Mouse (Mus musculus) midbrain, embryonic 15.5 days (tissue): ENCODE results near the gene Lrfn2. TPM values are rescaled to one million over a fixed set of nuclear protein-coding genes. Genes with fewer than 3 reads are reported as not detected.

Experiments
- ATAC-seq: fragments of 200-750 bp; cut with Nextera tagmentation; replicated peaks from 2 replicates; pipeline ENCODE4 v1.8.0; 2017; ENCODE audit warnings: moderate TSS enrichment
- H3K27ac ChIP-seq: fragments of 300-500 bp; sonication (generic); 2 replicates; pipeline ENCODE4 v1.5.1; 2015; ENCODE audit warnings: mild to moderate bottlenecking, inconsistent platforms
- H3K27me3 ChIP-seq: fragments of 300-500 bp; sonication (generic); replicated peaks from 2 replicates; pipeline ENCODE4 v1.6.1; 2015; ENCODE audit warnings: inconsistent platforms
- H3K36me3 ChIP-seq: fragments of 300-500 bp; sonication (generic); replicated peaks from 2 replicates; pipeline ENCODE4 v1.6.1; 2015; ENCODE audit warnings: inconsistent platforms
- H3K4me1 ChIP-seq: fragments of 300-500 bp; sonication (generic); 2 replicates; pipeline ENCODE4 v1.6.1; 2015; ENCODE audit warnings: inconsistent platforms
- H3K4me2 ChIP-seq: fragments of 300-500 bp; sonication (generic); 2 replicates; pipeline ENCODE4 v1.6.1; 2015; ENCODE audit warnings: inconsistent platforms, mild to moderate bottlenecking, moderate library complexity
- H3K4me3 ChIP-seq: fragments of 300-500 bp; sonication (generic); 2 replicates; pipeline ENCODE4 v1.5.1; 2015; ENCODE audit warnings: mild to moderate bottlenecking, inconsistent platforms
- H3K9ac ChIP-seq: fragments of 300-500 bp; sonication (generic); 2 replicates; pipeline ENCODE4 v1.6.1; 2015; ENCODE audit warnings: mild to moderate bottlenecking, inconsistent platforms
- H3K9me3 ChIP-seq: fragments of 300-500 bp; sonication (generic); 2 replicates; pipeline ENCODE4 v1.6.1; 2016; ENCODE audit warnings: inconsistent platforms
- WGBS: fragments of 180-500 bp; shearing (Covaris S2); methylation state at CpG from one replicate; pipeline ENCODE4 v1.1.7; 2015; ENCODE audit warnings: mixed read lengths; 5-methylcytosine and 5-hydroxymethylcytosine counted together
- polyA plus RNA-seq: library from polyadenylated mRNA; unstranded; fragments of >200 nt; fragmentation: Nextera tagmentation; extraction: Ambion mirVana; gene quantifications from 2 replicates; pipeline ENCODE4 v1.2.1, GENCODE M21; 2015

Gene Lrfn2
- polyA plus RNA-seq, 1 experiment from 2014 or later = 12.5 TPM

DNA sequence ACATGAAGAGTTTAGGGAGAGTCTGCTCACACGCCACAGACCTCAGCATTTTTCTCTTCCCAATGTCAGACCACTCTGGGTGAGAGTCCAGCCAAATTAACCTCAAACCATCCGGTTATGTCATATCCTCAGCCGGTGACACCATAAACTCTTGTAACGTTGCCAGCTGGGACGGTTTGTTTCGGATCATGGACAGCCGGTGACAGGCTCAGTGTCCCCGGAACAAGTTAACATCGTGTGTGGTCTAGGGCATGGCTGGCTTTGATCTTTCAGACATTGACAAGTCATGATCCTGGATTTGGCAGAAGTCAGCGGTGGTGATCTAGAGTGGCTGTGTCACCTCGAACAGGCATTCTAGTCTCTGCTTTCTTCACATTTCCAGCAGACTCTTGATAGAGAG, 119.1 kb downstream of the Lrfn2 start:
- Histone ChIP-seq H3K27ac (no peak overlapping the region), H3K4me1 (no peaks in the 10 kb centered on the region), H3K36me3 (no peaks in the 10 kb centered on the region), H3K9me3 (no peaks in the 10 kb centered on the region), H3K27me3 (no peaks in the 10 kb centered on the region), H3K4me3 (no peak overlapping the region), H3K9ac (no peak overlapping the region), H3K4me2 (no peak overlapping the region)
- ATAC-seq = no peak
- WGBS = 84% methylated on average over 11 of the region's 11 CpGs

GRCm38 (mm10) chr17:49061141-49061540, 129.0 kb downstream of the Lrfn2 start:
- H3K27me3 ChIP-seq = no peaks in the 10 kb centered on the region
- 83% methylated on average over 8 of the region's 8 CpGs for WGBS

GRCm38 (mm10) chr17:49063789-49064188, 131.6 kb downstream of the Lrfn2 start:
- Histone ChIP-seq H3K4me3 (no peak overlapping the region), H3K27ac (no peak overlapping the region), H3K9me3 (no peaks in the 10 kb centered on the region), H3K4me1 (peaks cover 6% of the 10 kb centered on the region), H3K36me3 (no peaks in the 10 kb centered on the region), H3K9ac (no peak overlapping the region), H3K4me2 (no peak overlapping the region), H3K27me3 (no peaks in the 10 kb centered on the region)
- WGBS = 34% methylated on average over 3 of the region's 3 CpGs
- 0 out of 2 replicates have a peak, but pooled peaks have one; percentile 9 for ATAC-seq

More at GRCm38 (mm10) chr17:49061141-49061540, 129.0 kb downstream of the Lrfn2 start:
- no peak for ATAC-seq
- no peaks in the 10 kb centered on the region for H3K36me3 ChIP-seq
- no peak overlapping the region for H3K4me2 ChIP-seq
- H3K27ac ChIP-seq = no peak overlapping the region
- no peak overlapping the region for H3K4me3 ChIP-seq
- H3K4me1 ChIP-seq = peaks cover 6% of the 10 kb centered on the region
- no peaks in the 10 kb centered on the region for H3K9me3 ChIP-seq
- H3K9ac ChIP-seq = no peak overlapping the region

DNA sequence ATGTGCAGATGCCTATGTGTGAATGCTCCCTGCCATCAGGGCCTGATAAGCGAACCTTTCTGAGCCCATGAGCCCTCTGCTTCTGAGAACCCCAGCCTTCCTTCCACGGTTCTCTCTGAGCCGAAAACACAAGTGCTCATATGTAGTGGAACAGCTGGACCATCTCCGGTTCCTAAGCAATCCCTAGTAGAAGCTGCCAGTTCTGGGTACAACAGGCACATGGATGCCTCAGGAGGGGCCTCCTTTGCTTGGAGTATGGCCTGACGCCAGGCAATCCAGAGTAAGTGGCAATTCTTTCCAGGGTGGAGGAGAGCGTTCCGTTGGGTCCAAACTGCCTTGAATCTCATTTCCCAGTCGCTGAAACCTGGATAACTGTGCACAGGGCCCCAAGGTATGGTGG, 132.3 kb downstream of the Lrfn2 start:
- Histone ChIP-seq H3K27ac (no peak overlapping the region), H3K27me3 (no peaks in the 10 kb centered on the region), H3K4me2 (no peak overlapping the region), H3K4me1 (peaks cover 6% of the 10 kb centered on the region), H3K36me3 (no peaks in the 10 kb centered on the region), H3K4me3 (no peak overlapping the region), H3K9me3 (no peaks in the 10 kb centered on the region), H3K9ac (no peak overlapping the region)
- WGBS = 79% methylated on average over 8 of the region's 8 CpGs
- ATAC-seq = no peak

DNA sequence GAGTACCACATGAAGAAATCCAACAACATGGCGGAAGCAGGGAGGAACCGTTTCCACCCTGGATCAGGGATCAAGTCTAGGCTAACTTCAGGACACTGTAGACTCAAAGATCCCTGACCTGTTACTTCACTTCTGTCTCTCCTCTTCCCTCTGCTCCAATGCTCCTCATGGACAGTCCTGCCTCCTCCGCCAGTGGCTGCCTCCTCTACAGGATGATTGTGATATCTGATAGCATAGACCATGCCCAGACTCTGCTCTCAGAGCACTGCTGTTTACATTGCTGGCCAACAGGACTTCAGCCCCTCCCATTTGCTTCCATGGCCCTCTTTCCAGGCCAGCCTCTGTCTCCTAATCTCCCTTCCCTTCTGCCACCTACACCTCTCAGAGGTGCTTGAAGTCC, 132.9 kb downstream of the Lrfn2 start:
- 93% methylated on average over 3 of the region's 3 CpGs for WGBS
- no peak overlapping the region for H3K27ac ChIP-seq
- no peak for ATAC-seq
- H3K4me2 ChIP-seq = no peak overlapping the region
- no peaks in the 10 kb centered on the region for H3K27me3 ChIP-seq
- no peak overlapping the region for H3K9ac ChIP-seq
- no peak overlapping the region for H3K4me3 ChIP-seq
- no peaks in the 10 kb centered on the region for H3K9me3 ChIP-seq
- peaks cover 6% of the 10 kb centered on the region for H3K4me1 ChIP-seq
- no peaks in the 10 kb centered on the region for H3K36me3 ChIP-seq

GRCm38 (mm10) chr17:49066748-49067147, 134.6 kb downstream of the Lrfn2 start:
- 63% methylated on average over 6 of the region's 6 CpGs for WGBS
- H3K36me3 ChIP-seq = no peaks in the 10 kb centered on the region
- no peak overlapping the region for H3K9ac ChIP-seq
- H3K27me3 ChIP-seq = no peaks in the 10 kb centered on the region
- no peak overlapping the region for H3K4me3 ChIP-seq
- no peaks in the 10 kb centered on the region for H3K9me3 ChIP-seq
- H3K27ac ChIP-seq = no peak overlapping the region
- H3K4me1 ChIP-seq = peaks cover 6% of the 10 kb centered on the region
- H3K4me2 ChIP-seq = no peak overlapping the region
- ATAC-seq = no peak

GRCm38 (mm10) chr17:49078168-49078567, 146.0 kb downstream of the Lrfn2 start:
- H3K27me3 ChIP-seq = no peaks in the 10 kb centered on the region
- peak; percentile 45; the same call in 1 of the 2 replicates for ATAC-seq

DNA sequence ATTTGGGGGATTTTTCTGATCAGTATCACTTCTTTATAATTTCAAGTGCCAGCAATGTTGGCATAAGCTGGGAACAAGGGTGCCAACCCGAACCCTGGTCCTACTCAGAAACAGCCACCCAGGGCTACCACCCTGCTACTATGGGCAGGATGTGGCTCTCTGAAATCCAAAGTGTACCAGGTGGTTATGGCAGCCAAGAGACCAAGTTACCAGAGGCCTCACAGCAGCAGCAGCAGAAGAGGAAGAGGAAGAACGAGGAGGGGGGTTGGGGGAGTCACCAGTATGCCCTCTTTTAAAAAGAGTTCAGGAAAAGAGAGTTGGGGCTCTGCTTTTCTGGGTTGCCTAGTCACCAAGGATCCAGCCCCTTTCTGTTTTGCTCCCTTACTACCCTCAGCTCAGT, 147.5 kb downstream of the Lrfn2 start:
- 53% methylated on average over 2 of the region's 2 CpGs for WGBS
- no peak for ATAC-seq

More at GRCm38 (mm10) chr17:49078168-49078567, 146.0 kb downstream of the Lrfn2 start:
- H3K27ac ChIP-seq = no peak overlapping the region
- H3K4me2 ChIP-seq = no peak overlapping the region
- H3K9me3 ChIP-seq = no peaks in the 10 kb centered on the region
- 49% methylated on average over 2 of the region's 2 CpGs for WGBS
- no peak overlapping the region for H3K9ac ChIP-seq
- H3K4me1 ChIP-seq = no peaks in the 10 kb centered on the region
- no peak overlapping the region for H3K4me3 ChIP-seq
- no peaks in the 10 kb centered on the region for H3K36me3 ChIP-seq

GRCm38 (mm10) chr17:49083594-49084380, 151.6 kb downstream of the Lrfn2 start:
- Histone ChIP-seq H3K9ac (no peak overlapping the region), H3K9me3 (no peaks in the 10 kb centered on the region), H3K27ac (no peak overlapping the region), H3K4me3 (no peak overlapping the region), H3K4me1 (no peaks in the 10 kb centered on the region), H3K36me3 (no peaks in the 10 kb centered on the region), H3K4me2 (no peak overlapping the region), H3K27me3 (no peaks in the 10 kb centered on the region)
- ATAC-seq = no peak
- 80% methylated on average over 9 of the region's 9 CpGs for WGBS

More for the DNA sequence above, 147.5 kb downstream of the Lrfn2 start:
- Histone ChIP-seq H3K4me3 (no peak overlapping the region), H3K36me3 (no peaks in the 10 kb centered on the region), H3K27me3 (no peaks in the 10 kb centered on the region), H3K4me1 (no peaks in the 10 kb centered on the region), H3K9ac (no peak overlapping the region), H3K9me3 (no peaks in the 10 kb centered on the region), H3K27ac (no peak overlapping the region), H3K4me2 (no peak overlapping the region)

GRCm38 (mm10) chr17:49085111-49085510, 152.9 kb downstream of the Lrfn2 start:
- H3K27ac ChIP-seq = no peak overlapping the region
- H3K4me3 ChIP-seq = no peak overlapping the region
- no peak for ATAC-seq

DNA sequence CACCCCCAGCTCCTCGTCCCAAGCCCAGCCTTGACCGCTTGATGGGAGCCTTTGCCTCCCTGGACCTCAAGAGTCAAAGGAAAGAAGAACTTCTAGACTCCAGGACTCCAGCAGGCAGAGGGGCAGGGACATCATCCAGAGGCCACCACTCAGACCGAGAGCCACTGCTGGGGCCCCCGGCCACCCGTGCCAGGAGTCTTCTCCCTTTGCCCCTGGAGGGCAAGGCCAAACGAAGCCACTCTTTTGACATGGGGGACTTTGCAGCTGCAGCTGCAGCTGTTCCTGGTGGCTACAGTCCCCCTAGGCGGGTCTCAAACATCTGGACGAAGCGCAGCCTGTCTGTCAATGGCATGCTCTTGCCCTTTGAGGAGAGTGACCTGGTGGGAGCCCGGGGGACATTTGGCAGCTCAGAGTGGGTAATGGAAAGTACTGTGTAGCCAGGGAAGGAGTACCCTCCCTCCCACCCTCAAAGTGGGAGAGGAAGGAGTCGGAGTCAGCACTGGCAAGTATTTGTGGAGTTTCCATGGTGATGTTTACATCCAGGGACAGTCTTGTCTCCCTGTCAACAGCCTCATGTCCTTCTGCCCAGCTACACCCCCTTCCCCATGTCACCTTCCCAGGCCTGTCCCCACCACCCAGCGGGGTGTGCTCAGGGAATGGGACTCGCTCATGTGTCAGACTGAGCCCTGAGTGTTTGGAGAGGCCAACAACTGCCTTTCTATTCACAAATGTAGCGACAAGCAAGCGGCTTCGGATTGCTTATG, 164.8 kb downstream of the Lrfn2 start:
- Histone ChIP-seq H3K36me3 (no peaks in the 10 kb centered on the region), H3K4me1 (no peaks in the 10 kb centered on the region), H3K4me3 (no peak overlapping the region), H3K27ac (no peak overlapping the region), H3K27me3 (no peaks in the 10 kb centered on the region), H3K9ac (no peak overlapping the region), H3K9me3 (no peaks in the 10 kb centered on the region), H3K4me2 (no peak overlapping the region)
- 76% methylated on average over 16 of the region's 16 CpGs for WGBS
- ATAC-seq = no peak

More at GRCm38 (mm10) chr17:49085111-49085510, 152.9 kb downstream of the Lrfn2 start:
- no peaks in the 10 kb centered on the region for H3K36me3 ChIP-seq
- H3K4me1 ChIP-seq = no peaks in the 10 kb centered on the region
- WGBS = 93% methylated on average over 4 of the region's 4 CpGs
- H3K9ac ChIP-seq = no peak overlapping the region
- H3K27me3 ChIP-seq = no peaks in the 10 kb centered on the region
- H3K9me3 ChIP-seq = no peaks in the 10 kb centered on the region
- H3K4me2 ChIP-seq = no peak overlapping the region

DNA sequence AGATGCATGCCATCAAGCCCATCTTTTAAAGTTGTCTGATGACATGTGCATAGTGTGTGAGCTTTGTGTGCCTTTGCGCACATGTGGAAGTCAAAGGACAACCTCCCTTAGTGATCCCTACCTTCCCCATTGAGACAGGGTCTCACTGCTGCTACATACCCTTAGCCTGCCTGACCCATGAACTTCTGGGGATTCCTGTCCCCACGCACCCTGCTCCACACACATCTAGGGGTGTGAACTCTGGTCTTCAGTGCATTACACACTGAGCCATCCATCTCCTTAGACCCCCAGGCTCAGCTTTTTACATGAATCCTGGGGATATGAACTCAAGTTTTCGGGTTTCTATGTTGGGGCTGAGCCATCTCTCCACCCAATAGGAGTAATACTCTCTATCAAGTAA, 179.2 kb downstream of the Lrfn2 start:
- no peaks in the 10 kb centered on the region for H3K36me3 ChIP-seq
- H3K4me1 ChIP-seq = no peaks in the 10 kb centered on the region
- ATAC-seq = no peak
- WGBS = 88% methylated on average over 3 of the region's 3 CpGs
- no peak overlapping the region for H3K4me3 ChIP-seq
- H3K9ac ChIP-seq = no peak overlapping the region
- H3K27ac ChIP-seq = no peak overlapping the region
- H3K4me2 ChIP-seq = no peak overlapping the region
- no peaks in the 10 kb centered on the region for H3K9me3 ChIP-seq
- H3K27me3 ChIP-seq = 0 out of 2 replicates have a peak, but pooled peaks cover 2% of the 10 kb centered on the region
